Mouse (Mus musculus) small intestine, adult 2 months (tissue): Measurements from ENCODE around the gene Pgf.

ENCODE experiments used
- CTCF ChIP-seq: fragments of 200-500 bp; IDR thresholded peaks from 2 replicates; pipeline ENCODE4 v1.5.1; 2012; ENCODE audit warnings: low read depth, mild to moderate bottlenecking, control low read depth, inconsistent platforms, low read length, moderate library complexity, mixed read lengths; ENCODE audit not compliant: insufficient replicate concordance, insufficient read length; ENCODE audit errors: extremely low read depth
- POLR2A ChIP-seq: fragments of 200-500 bp; IDR thresholded peaks from 2 replicates; pipeline ENCODE4 v1.6.1; 2012; ENCODE audit warnings: low read depth, mild to moderate bottlenecking, control low read depth, inconsistent platforms, low read length, moderate library complexity

DNA sequence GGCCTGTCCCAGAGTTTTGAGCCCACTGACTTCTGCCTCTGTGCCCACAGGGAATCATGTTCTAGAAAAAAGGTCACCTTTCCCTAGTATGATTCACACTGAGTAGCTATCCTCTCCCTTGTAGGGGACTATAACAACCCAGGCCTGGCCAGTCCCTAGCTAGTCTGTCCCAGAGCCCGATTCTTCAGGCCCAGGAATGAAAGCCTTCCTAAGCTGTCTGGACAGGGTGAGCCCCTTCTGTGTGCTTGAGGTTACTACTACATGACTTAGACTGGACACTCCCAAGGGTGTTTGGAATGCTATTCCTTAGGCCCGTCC, 24.2 kb upstream of the Pgf start:
- TF ChIP-seq CTCF, result no peak
- no peak for TF ChIP-seq POLR2A
